Mouse (Mus musculus) megakaryocyte-erythroid progenitor cell, adult 5-6 weeks (primary cell): ENCODE measurements around the gene Zfx. TPM values are rescaled to one million over a fixed set of nuclear protein-coding genes. Genes with fewer than 3 reads are reported as not detected.

Experiments
- ATAC-seq: replicated peaks from 2 replicates; pipeline ENCODE4 v1.8.0; 2016; ENCODE audit warnings: mild to moderate bottlenecking, inconsistent platforms; ENCODE audit not compliant: severe bottlenecking, poor library complexity, low FRiP score, low TSS enrichment
- total RNA-seq, 2 experiments: library from RNA; stranded (forward) in 1 of 2; stranded (reverse) in 1 of 2; fragments of 200-1000, 215-1000 nt in 1 of 2; fragments of >200 nt in 1 of 2; fragmentation: Nextera tagmentation in 1 of 2; gene quantifications; 2 replicates each; pipeline ENCODE4 v1.2.3; 2014 to 2017

Zfx gene
- total RNA-seq (2014; fragmentation: Nextera tagmentation) (24.7 and 40.3 TPM in 2 replicates), total RNA-seq (2017) (28.9 and 36.6 TPM in 2 replicates)

DNA sequence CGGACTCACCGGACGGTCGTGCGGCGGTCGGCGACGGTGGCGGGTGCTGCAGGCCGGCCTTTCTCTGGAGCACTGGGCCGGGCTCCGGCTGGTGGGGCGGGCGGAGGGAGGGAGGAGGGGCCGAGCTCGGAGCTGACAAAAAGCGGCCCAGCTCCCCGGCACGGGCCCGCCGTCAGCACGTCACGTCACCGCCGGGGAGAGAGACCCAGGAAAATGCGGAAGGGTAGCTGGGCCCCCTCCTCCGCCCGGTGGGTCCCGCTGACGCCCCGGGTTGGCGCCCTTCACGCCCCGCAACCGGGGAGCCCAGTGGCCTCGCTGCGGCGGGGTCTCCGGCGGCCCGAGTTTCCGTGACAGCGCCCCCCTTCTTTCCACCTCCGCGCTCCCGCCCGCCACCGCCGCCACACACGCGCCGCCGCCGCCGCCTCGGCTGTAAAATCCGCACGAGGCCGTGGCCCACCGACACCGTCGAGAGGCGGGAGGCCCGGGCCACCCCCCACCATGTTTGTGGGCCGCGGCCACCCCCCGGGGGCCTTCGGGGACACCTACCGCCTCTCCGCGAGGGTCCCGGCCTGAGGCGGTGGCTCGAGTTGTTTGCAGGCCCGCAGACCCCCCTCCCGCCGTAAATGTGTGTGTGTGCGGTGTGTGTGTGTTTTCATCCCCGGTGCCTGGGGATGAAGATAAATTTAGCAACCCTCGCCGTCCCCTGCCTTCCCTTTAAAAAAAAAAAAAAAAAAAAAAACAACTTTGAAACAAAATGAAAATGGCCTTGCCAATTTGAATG lies at the start of gene Zfx:
Gene Zfx, minus strand, starts transcription at position 644 of the 781 bp plus-strand sequence.
- ATAC-seq = peak; percentile 54

DNA sequence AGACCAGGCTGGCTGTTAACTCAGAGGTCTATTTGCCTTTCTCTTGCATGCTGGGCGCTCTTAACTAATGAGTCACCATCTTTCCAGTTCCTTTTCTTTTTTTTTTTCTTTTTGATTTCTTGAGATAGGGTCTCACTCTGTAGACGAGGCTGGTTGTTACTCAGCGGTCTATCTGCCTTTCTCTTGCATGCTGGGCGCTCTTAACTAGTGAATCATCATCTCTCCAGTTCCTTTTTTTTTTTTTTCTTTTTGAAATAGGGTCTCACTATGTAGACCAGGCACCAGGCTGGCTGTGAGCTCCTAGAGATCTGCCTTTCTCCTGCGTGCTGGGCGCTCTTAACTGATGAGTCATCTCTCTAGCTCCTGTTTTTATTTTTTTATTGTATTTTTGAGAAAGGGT lies 45.8 kb upstream of the Zfx start:
- ATAC-seq = no peak

DNA sequence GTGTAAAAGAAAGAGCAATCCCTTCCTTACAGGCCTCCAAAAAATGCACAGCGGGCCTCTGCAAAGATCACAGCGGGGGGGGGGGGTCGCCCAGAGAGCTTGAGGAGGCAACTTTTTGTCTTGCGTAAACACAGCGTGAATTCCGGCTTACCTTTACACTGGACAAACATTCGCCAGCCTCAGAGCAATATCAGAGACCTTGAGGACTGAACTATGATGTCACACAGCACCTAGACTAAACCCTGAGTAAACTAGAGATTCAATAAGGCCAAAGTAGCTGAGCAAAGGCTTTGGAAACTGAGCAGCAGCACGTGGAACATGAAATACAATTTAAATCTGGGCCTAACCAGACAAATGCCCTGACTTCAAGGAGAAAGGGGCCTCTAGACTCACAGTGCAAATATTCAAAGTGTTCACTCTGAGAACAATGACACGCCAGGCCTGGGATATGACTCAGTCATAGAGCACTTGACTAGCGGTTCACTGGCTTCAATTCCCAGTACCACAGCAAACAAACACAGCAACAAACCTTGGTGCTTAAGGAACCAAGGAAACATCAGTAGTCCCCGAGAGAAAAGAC lies 28.8 kb upstream of the Zfx start:
- no peak for ATAC-seq

DNA sequence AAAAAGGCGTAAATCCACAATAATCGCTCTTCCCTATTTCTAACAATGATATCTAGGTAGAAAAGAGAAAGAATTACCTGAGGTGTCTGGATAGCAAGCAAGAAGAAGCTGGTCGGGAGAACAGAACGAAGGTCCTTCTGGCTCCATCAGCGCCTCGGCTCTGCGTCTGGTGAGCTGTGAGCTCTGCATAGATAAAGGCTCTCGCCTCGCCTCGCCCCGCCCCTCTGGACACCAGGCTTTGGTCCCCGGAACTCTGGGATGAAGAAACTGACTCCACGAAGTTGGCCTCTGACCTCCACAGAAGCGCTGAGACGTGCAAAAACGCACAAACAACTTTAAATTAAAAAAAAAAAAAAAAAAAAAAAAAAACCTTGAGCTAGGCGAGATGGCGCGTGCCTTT lies 27.0 kb upstream of the Zfx start:
- ATAC-seq = no peak

GRCm38 (mm10) chrX:94142004-94142771 lies 18.7 kb upstream of the Zfx start:
- no peak for ATAC-seq

DNA sequence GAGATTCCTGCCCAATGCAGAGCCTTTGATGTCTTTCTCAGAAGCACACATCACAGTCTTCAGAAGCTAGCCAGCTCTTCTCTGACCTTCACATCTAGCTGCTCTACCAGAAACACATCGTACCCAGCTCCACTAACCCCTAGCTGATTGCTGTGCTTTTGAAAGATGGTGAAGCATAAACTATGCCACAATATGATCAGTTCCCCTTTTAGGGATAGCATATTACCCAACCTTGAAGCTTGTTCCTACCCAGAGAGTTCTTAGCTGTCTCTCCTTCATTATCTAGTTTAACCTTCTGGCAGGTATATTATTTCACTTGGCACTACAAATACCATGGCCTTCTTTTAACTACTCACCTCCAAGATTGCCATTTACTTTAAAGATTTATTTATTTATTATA lies 16.6 kb upstream of the Zfx start:
- ATAC-seq = no peak

- ATAC-seq = no peak
Measured at GRCm38 (mm10) chrX:94138256-94138655, 14.8 kb upstream of the Zfx start.

DNA sequence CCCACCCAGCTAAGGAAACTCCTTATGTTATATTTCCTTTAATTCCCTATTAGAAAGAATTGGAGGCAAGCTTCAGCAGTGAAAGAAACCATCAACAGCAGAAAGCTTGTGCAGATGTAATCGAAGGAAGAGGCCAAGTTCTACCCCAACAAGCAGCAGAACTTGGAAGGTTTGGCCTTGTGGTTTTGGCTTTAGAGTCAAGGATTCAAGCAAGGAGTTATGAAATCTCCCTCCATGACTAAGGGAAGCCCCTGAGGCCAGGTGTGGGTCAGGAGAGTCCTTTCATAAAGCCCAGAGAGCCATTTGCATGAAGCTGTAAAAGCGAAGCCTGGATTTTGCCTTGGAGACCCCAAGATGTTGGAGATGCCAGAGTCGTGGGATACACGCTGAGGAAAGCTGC lies 11.6 kb upstream of the Zfx start:
- no peak for ATAC-seq

DNA sequence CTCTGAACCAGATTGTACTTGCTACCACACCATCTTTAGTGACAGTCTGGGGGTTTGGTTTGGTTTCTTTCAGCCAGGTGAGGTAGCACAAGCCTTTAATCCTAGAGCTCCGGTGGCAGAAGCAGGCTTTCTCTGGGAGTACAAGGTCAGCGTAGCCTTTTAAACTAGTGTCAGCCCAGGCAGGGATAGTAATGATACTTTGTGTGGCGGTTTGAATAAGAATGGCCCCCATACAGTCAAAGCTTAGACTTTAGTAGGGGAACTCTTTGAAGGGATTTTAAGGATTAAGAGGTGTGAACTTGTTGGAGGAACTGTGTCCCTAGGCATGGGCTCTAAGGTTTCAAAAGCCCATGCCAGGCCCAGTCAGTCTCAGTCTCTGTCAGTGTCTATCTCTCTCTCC lies 10.0 kb upstream of the Zfx start:
- no peak for ATAC-seq

DNA sequence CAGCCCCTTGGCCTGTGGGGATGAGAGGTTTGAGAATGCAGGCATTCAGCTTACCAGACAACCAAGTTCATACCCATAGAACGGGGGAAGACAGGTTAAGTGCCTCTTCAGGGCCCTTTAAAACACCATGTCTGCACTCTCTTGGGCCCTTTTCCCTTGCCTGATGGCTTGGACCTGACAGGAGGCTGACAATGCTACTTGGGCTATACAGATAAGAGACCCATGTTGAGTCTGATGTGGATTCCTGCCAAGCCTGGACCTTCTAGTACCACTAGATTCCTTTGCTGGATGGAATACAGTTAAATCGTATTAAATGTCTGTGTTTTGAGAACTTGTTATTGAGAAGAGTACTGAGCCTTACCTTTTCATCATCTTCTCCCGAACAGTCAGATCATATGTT lies 8.7 kb upstream of the Zfx start:
- ATAC-seq = peak; percentile 95

DNA sequence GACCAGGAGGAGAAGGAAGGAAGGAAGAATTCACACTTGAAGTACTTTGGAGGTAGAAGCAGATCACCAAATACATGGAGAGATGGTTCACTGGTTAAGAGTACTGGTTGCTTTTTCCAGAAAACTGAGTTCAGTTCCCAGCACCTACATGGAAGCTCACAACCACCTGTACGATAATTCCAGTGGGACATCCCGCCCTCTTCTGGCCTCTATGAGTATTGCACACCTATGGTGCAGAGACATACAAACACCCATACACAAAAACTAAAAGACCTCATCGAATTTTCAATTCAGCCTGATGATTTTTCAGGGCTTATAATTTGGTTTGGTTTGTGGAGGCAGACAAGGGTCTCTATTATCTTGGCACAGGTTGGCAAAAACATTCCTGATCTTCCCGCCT lies 6.2 kb upstream of the Zfx start:
- no peak for ATAC-seq

GRCm38 (mm10) chrX:94125950-94126349 lies 2.4 kb upstream of the Zfx start:
- no peak for ATAC-seq

GRCm38 (mm10) chrX:94122709-94123058 lies 818 bp downstream of the Zfx start:
- no peak for ATAC-seq

DNA sequence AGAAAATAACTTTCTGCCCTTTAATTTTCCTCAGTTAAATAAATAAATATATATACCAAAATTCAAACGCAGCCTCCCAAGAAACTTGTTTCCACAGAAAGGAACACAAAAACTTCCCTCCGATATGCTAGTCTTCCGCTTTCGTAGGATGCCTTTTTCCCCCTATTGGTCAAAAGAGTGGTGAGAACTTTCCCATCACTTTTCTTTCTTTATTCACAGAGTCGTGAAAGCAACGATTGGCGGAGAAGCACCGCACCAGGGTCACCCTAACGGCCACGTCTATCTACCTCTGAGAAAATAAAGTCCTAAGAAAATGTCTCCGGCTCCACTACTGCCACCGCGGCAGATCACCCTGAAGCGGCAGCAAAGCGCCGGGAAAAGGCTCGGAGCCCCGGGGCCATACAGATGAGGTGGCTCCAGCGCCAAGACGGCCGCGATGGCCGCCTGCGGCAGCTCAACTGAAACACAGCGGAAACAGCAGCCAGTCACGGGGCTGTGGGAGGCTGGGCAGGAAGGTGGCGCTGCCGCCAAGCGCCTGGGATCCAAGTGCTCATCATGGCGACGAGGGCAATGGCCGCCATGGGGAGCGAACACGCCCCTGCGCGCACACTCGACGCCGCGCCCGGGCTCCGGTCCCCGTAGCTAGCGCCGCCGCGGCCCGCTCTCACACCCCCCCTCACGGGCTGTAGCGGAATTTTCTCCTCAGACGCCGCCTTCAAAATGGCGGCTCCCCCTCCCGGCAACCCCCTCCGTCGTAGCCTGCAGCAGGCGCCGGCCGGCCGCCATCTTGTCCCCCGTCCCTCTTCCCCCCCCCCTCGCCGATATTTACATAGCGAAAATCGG lies 1.4 kb downstream of the Zfx start:
- peak; percentile 91 for ATAC-seq

GRCm38 (mm10) chrX:94121161-94121856 lies 2.2 kb downstream of the Zfx start:
- ATAC-seq = 0 out of 2 replicates have a peak, but pooled peaks have one; percentile 41

GRCm38 (mm10) chrX:94118350-94118749 lies 5.2 kb downstream of the Zfx start:
- no peak for ATAC-seq

DNA sequence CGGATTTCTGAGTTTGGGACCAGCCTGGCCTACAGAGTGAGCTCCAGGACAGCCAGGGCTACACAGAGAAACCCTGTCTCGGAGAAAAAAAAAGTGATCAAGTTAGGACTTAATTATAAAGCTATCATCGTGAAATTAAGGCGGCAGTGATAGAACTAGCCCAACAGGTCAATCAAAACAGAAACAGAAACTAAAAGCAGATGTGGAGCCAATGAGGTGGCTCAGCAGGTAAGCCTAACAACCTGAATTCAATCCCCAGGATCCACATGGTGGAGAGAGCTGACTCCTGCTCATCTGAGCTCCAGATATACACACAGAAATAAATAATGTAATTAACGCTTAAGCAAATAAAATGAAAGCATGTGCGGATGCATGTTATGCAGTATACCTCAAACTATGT lies 7.6 kb downstream of the Zfx start:
- ATAC-seq = no peak

DNA sequence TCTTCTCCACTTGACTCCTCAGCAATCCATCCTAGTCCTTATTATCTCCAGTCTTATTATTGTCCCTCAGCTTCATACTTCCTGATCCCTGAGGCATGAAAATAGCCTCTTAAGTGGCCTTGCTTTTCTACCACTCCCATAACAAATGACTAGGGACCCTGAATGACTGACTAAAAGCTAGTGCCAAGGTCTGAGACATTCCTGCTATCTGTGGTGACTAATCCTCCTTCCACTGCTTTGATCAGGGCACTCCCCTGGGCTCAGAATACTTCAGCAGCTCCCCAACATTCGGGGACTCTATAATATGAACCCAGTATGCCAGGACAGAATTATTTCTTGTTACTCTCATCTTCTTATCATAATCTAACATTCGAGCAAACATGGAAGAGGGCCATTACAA lies 17.5 kb downstream of the Zfx start:
- no peak for ATAC-seq

DNA sequence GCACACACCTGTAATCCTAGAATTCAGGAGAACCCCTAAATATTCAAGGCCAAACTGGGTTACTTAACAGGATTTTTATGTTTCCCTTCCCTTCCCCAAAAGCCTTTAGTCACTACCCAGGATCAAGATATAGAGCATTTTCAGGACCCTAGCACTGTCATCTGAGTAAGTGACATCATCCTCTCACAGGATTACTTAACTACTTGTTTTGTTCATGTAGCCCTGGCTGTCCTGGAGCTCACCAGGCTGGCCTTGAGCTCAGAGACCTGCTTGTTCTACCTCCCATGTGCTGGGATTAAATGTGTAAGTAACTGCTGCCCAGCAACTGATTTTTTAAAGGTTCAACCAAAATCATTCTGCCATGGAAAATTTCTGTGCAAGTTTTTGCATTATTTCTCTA lies 20.6 kb downstream of the Zfx start:
- ATAC-seq = no peak
